Mouse (Mus musculus): Measurements from ENCODE around the gene D3Ertd254e. TPM values are rescaled to one million over a fixed set of nuclear protein-coding genes. Genes with fewer than 3 reads are reported as not detected.
"Not testable (repeated sequence)": the region's sequence is repeated elsewhere in the genome, so short reads cannot be mapped to it uniquely, and the experiment has no call there.

The D3Ertd254e gene
- 3.9 and 7.5 TPM in 2 replicates for polyA plus RNA-seq (2012; rRNA removed)

- TF ChIP-seq POLR2A (IDR thresholded peaks at IDR 0.05; ENCODE audit: borderline replicate concordance, extremely low read depth, insufficient read depth, insufficient read length, poor library complexity, severe bottlenecking) (peak; percentile 52; the same call in 1 of the 2 replicates), CTCF (IDR thresholded peaks at IDR 0.05; ENCODE audit: borderline replicate concordance, extremely low read depth, insufficient read depth, insufficient read length) (no peak)
- DNase-seq (ENCODE audit: low read depth) = peak; percentile 99
Observed at GRCm38 (mm10) chr3:36150934-36151686, at the start of gene D3Ertd254e. D3Ertd254e (plus strand) TSS chr3:36151017.

- DNase-seq (ENCODE audit: low read depth) = peak; percentile 6
- TF ChIP-seq CTCF (IDR thresholded peaks at IDR 0.05; ENCODE audit: borderline replicate concordance, extremely low read depth, insufficient read depth, insufficient read length) = no peak
- TF ChIP-seq POLR2A (IDR thresholded peaks at IDR 0.05; ENCODE audit: borderline replicate concordance, extremely low read depth, insufficient read depth, insufficient read length, poor library complexity, severe bottlenecking) = no peak
Observed at GRCm38 (mm10) chr3:36116076-36116475, 34.7 kb upstream of the D3Ertd254e start.

GRCm38 (mm10) chr3:36119684-36120548 lies 30.9 kb upstream of the D3Ertd254e start:
- no peak for TF ChIP-seq CTCF (IDR thresholded peaks at IDR 0.05; ENCODE audit: borderline replicate concordance, extremely low read depth, insufficient read depth, insufficient read length)
- no peak for TF ChIP-seq POLR2A (IDR thresholded peaks at IDR 0.05; ENCODE audit: borderline replicate concordance, extremely low read depth, insufficient read depth, insufficient read length, poor library complexity, severe bottlenecking)
- peak; percentile 71 for DNase-seq (ENCODE audit: low read depth)

GRCm38 (mm10) chr3:36126176-36126575 lies 24.6 kb upstream of the D3Ertd254e start:
- DNase-seq (ENCODE audit: low read depth) = not testable (repeated sequence)

- no peak for TF ChIP-seq POLR2A (IDR thresholded peaks at IDR 0.05; ENCODE audit: borderline replicate concordance, extremely low read depth, insufficient read depth, insufficient read length, poor library complexity, severe bottlenecking)
- TF ChIP-seq CTCF (IDR thresholded peaks at IDR 0.05; ENCODE audit: borderline replicate concordance, extremely low read depth, insufficient read depth, insufficient read length) = no peak
- no peak for DNase-seq (ENCODE audit: low read depth)
Observed at GRCm38 (mm10) chr3:36136152-36136551, 14.7 kb upstream of the D3Ertd254e start.

GRCm38 (mm10) chr3:36137560-36137959 lies 13.3 kb upstream of the D3Ertd254e start:
- TF ChIP-seq CTCF (IDR thresholded peaks at IDR 0.05; ENCODE audit: borderline replicate concordance, extremely low read depth, insufficient read depth, insufficient read length) = no peak; the same call in 1 of the 2 replicates
- no peak for TF ChIP-seq POLR2A (IDR thresholded peaks at IDR 0.05; ENCODE audit: borderline replicate concordance, extremely low read depth, insufficient read depth, insufficient read length, poor library complexity, severe bottlenecking)
- peak; percentile 66 for DNase-seq (ENCODE audit: low read depth)

- TF ChIP-seq CTCF (IDR thresholded peaks at IDR 0.05; ENCODE audit: borderline replicate concordance, extremely low read depth, insufficient read depth, insufficient read length) (no peak), POLR2A (IDR thresholded peaks at IDR 0.05; ENCODE audit: borderline replicate concordance, extremely low read depth, insufficient read depth, insufficient read length, poor library complexity, severe bottlenecking) (no peak)
- no peak for DNase-seq (ENCODE audit: low read depth)
Observed at GRCm38 (mm10) chr3:36138171-36138660, 12.6 kb upstream of the D3Ertd254e start.

- DNase-seq (ENCODE audit: low read depth) = no peak
Observed at GRCm38 (mm10) chr3:36138996-36139395, 11.8 kb upstream of the D3Ertd254e start.

GRCm38 (mm10) chr3:36150537-36150933 lies 282 bp upstream of the D3Ertd254e start:
- no peak for TF ChIP-seq POLR2A (IDR thresholded peaks at IDR 0.05; ENCODE audit: borderline replicate concordance, extremely low read depth, insufficient read depth, insufficient read length, poor library complexity, severe bottlenecking)
- TF ChIP-seq CTCF (IDR thresholded peaks at IDR 0.05; ENCODE audit: borderline replicate concordance, extremely low read depth, insufficient read depth, insufficient read length) = no peak
- DNase-seq (ENCODE audit: low read depth) = no peak

More at GRCm38 (mm10) chr3:36138996-36139395, 11.8 kb upstream of the D3Ertd254e start:
- TF ChIP-seq CTCF (IDR thresholded peaks at IDR 0.05; ENCODE audit: borderline replicate concordance, extremely low read depth, insufficient read depth, insufficient read length) (no peak), POLR2A (IDR thresholded peaks at IDR 0.05; ENCODE audit: borderline replicate concordance, extremely low read depth, insufficient read depth, insufficient read length, poor library complexity, severe bottlenecking) (no peak)

GRCm38 (mm10) chr3:36155268-36155667 lies 4.5 kb downstream of the D3Ertd254e start:
- DNase-seq (ENCODE audit: low read depth) = peak; percentile 38
- 0 out of 2 replicates have a peak, but pooled peaks have one; percentile 25 for TF ChIP-seq CTCF (IDR thresholded peaks at IDR 0.05; ENCODE audit: borderline replicate concordance, extremely low read depth, insufficient read depth, insufficient read length)
- no peak for TF ChIP-seq POLR2A (IDR thresholded peaks at IDR 0.05; ENCODE audit: borderline replicate concordance, extremely low read depth, insufficient read depth, insufficient read length, poor library complexity, severe bottlenecking)

GRCm38 (mm10) chr3:36170670-36171210 lies 19.9 kb downstream of the D3Ertd254e start:
- TF ChIP-seq POLR2A (IDR thresholded peaks at IDR 0.05; ENCODE audit: borderline replicate concordance, extremely low read depth, insufficient read depth, insufficient read length, poor library complexity, severe bottlenecking) = no peak
- no peak for TF ChIP-seq CTCF (IDR thresholded peaks at IDR 0.05; ENCODE audit: borderline replicate concordance, extremely low read depth, insufficient read depth, insufficient read length)
- DNase-seq (ENCODE audit: low read depth) = no peak
